Mouse (Mus musculus): ENCODE measurements around the gene Gngt2. TPM values are rescaled to one million over a fixed set of nuclear protein-coding genes. Genes with fewer than 3 reads are reported as not detected.

Gene Gngt2
- polyA plus RNA-seq, 1 experiment, result 4.7 TPM

- Histone ChIP-seq H3K27me3 (ENCODE audit: control insufficient read depth, insufficient read depth, low read length) (no peaks in the 10 kb centered on the region), H3K4me3 (ENCODE audit: low read depth, low read length) (no peak overlapping the region), H3K4me1 (ENCODE audit: control insufficient read depth, insufficient read depth, insufficient read length, low read length) (peaks cover 2% of the 10 kb centered on the region; the same call in 1 of the 2 replicates), H3K27ac (ENCODE audit: insufficient read depth, low read depth, low read length) (no peak overlapping the region), H3K36me3 (ENCODE audit: control insufficient read depth, insufficient read depth, low read length) (no peaks in the 10 kb centered on the region)
- 92% methylated on average over 2 of the region's 2 CpGs for WGBS
- no peak for TF ChIP-seq POLR2A (IDR thresholded peaks at IDR 0.05; ENCODE audit: low read depth, low read length)
- no peak for TF ChIP-seq CTCF (IDR thresholded peaks at IDR 0.05; ENCODE audit: extremely low read depth, insufficient read length, insufficient replicate concordance, low read depth, low read length)
These were observed 22.9 kb upstream of the Gngt2 start for GRCm38 (mm10) chr11:95814101-95814500.

- Histone ChIP-seq H3K27ac (ENCODE audit: insufficient read depth, low read depth, low read length) (no peak overlapping the region), H3K36me3 (ENCODE audit: control insufficient read depth, insufficient read depth, low read length) (no peaks in the 10 kb centered on the region), H3K27me3 (ENCODE audit: control insufficient read depth, insufficient read depth, low read length) (no peaks in the 10 kb centered on the region), H3K4me3 (ENCODE audit: low read depth, low read length) (no peak overlapping the region), H3K4me1 (ENCODE audit: control insufficient read depth, insufficient read depth, insufficient read length, low read length) (peaks cover 7% of the 10 kb centered on the region; the same call in 1 of the 2 replicates)
- WGBS, result 76% methylated on average over 5 of the region's 5 CpGs
- TF ChIP-seq CTCF (IDR thresholded peaks at IDR 0.05; ENCODE audit: extremely low read depth, insufficient read length, insufficient replicate concordance, low read depth, low read length) (no peak), POLR2A (IDR thresholded peaks at IDR 0.05; ENCODE audit: low read depth, low read length) (no peak)
These were observed 22.2 kb upstream of the Gngt2 start for GRCm38 (mm10) chr11:95814857-95815256.

GRCm38 (mm10) chr11:95815412-95815811 lies 21.6 kb upstream of the Gngt2 start:
- Histone ChIP-seq H3K27me3 (ENCODE audit: control insufficient read depth, insufficient read depth, low read length) (no peaks in the 10 kb centered on the region), H3K4me3 (ENCODE audit: low read depth, low read length) (no peak overlapping the region), H3K36me3 (ENCODE audit: control insufficient read depth, insufficient read depth, low read length) (no peaks in the 10 kb centered on the region), H3K4me1 (ENCODE audit: control insufficient read depth, insufficient read depth, insufficient read length, low read length) (peaks cover 9% of the 10 kb centered on the region; the same call in 1 of the 2 replicates), H3K27ac (ENCODE audit: insufficient read depth, low read depth, low read length) (no peak overlapping the region)
- 50% methylated on average over 9 of the region's 9 CpGs for WGBS
- no peak for TF ChIP-seq POLR2A (IDR thresholded peaks at IDR 0.05; ENCODE audit: low read depth, low read length)
- no peak for TF ChIP-seq CTCF (IDR thresholded peaks at IDR 0.05; ENCODE audit: extremely low read depth, insufficient read length, insufficient replicate concordance, low read depth, low read length)

DNA sequence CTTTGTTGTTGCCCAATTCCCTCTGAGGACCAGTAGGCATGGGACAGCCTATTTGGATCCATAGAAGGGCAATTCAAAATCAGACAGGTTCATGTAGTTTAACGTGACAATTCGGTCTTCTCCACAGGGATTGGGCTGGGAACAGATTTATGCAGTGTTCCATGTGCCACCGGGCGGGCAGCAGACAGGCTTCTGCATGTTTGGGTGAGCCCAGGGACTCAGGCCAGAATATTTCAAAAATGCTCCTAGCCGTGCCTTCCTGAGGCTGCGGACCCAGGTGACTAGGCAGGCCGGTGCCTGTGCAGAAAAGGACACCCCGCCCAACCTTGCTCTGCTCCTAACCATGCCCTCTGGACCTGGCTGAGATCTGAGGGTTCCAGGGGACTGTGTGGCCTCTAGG lies 17.9 kb upstream of the Gngt2 start:
- WGBS, result 48% methylated on average over 8 of the region's 8 CpGs

GRCm38 (mm10) chr11:95821511-95821910 lies 15.5 kb upstream of the Gngt2 start:
- H3K27me3 ChIP-seq (ENCODE audit: control insufficient read depth, insufficient read depth, low read length), result no peaks in the 10 kb centered on the region
- WGBS, result 61% methylated on average over 3 of the region's 3 CpGs
- peak overlapping the region; percentile 87 for H3K27ac ChIP-seq (ENCODE audit: insufficient read depth, low read depth, low read length)
- H3K36me3 ChIP-seq (ENCODE audit: control insufficient read depth, insufficient read depth, low read length), result no peaks in the 10 kb centered on the region
- H3K4me3 ChIP-seq (ENCODE audit: low read depth, low read length), result no peak overlapping the region
- H3K4me1 ChIP-seq (ENCODE audit: control insufficient read depth, insufficient read depth, insufficient read length, low read length), result peaks cover 17% of the 10 kb centered on the region; the same call in 1 of the 2 replicates
- TF ChIP-seq CTCF (IDR thresholded peaks at IDR 0.05; ENCODE audit: extremely low read depth, insufficient read length, insufficient replicate concordance, low read depth, low read length) (no peak), POLR2A (IDR thresholded peaks at IDR 0.05; ENCODE audit: low read depth, low read length) (no peak)

More for the DNA sequence above, 17.9 kb upstream of the Gngt2 start:
- peak overlapping the region; percentile 69 for H3K27ac ChIP-seq (ENCODE audit: insufficient read depth, low read depth, low read length)
- no peaks in the 10 kb centered on the region for H3K27me3 ChIP-seq (ENCODE audit: control insufficient read depth, insufficient read depth, low read length)
- no peaks in the 10 kb centered on the region for H3K36me3 ChIP-seq (ENCODE audit: control insufficient read depth, insufficient read depth, low read length)
- TF ChIP-seq POLR2A (IDR thresholded peaks at IDR 0.05; ENCODE audit: low read depth, low read length) (no peak), CTCF (IDR thresholded peaks at IDR 0.05; ENCODE audit: extremely low read depth, insufficient read length, insufficient replicate concordance, low read depth, low read length) (no peak)
- peaks cover 17% of the 10 kb centered on the region; the same call in 1 of the 2 replicates for H3K4me1 ChIP-seq (ENCODE audit: control insufficient read depth, insufficient read depth, insufficient read length, low read length)
- H3K4me3 ChIP-seq (ENCODE audit: low read depth, low read length), result no peak overlapping the region

GRCm38 (mm10) chr11:95822437-95822836 lies 14.6 kb upstream of the Gngt2 start:
- WGBS, result 94% methylated on average over 4 of the region's 4 CpGs
- no peaks in the 10 kb centered on the region for H3K36me3 ChIP-seq (ENCODE audit: control insufficient read depth, insufficient read depth, low read length)
- H3K4me1 ChIP-seq (ENCODE audit: control insufficient read depth, insufficient read depth, insufficient read length, low read length), result peaks cover 17% of the 10 kb centered on the region; the same call in 1 of the 2 replicates
- no peak overlapping the region for H3K4me3 ChIP-seq (ENCODE audit: low read depth, low read length)
- no peak overlapping the region for H3K27ac ChIP-seq (ENCODE audit: insufficient read depth, low read depth, low read length)
- no peaks in the 10 kb centered on the region for H3K27me3 ChIP-seq (ENCODE audit: control insufficient read depth, insufficient read depth, low read length)
- TF ChIP-seq CTCF (IDR thresholded peaks at IDR 0.05; ENCODE audit: extremely low read depth, insufficient read length, insufficient replicate concordance, low read depth, low read length), result no peak

- Histone ChIP-seq H3K4me1 (ENCODE audit: control insufficient read depth, insufficient read depth, insufficient read length, low read length) (peaks cover 22% of the 10 kb centered on the region; the same call in 1 of the 2 replicates), H3K4me3 (ENCODE audit: low read depth, low read length) (peak within 1 kb of the TSS; percentile 84), H3K36me3 (ENCODE audit: control insufficient read depth, insufficient read depth, low read length) (no peaks in the 10 kb centered on the region), H3K27me3 (ENCODE audit: control insufficient read depth, insufficient read depth, low read length) (no peaks in the 10 kb centered on the region), H3K27ac (ENCODE audit: insufficient read depth, low read depth, low read length) (peak within 1 kb of the TSS; percentile 94)
- TF ChIP-seq POLR2A (IDR thresholded peaks at IDR 0.05; ENCODE audit: low read depth, low read length) (peak; percentile 68), CTCF (IDR thresholded peaks at IDR 0.05; ENCODE audit: extremely low read depth, insufficient read length, insufficient replicate concordance, low read depth, low read length) (no peak)
- under 1% methylated on average over 74 of the region's 78 CpGs for WGBS
These were observed 12.7 kb upstream of the Gngt2 start, which contains the start of gene Phospho1 for GRCm38 (mm10) chr11:95824071-95824876. Phospho1 (plus strand) TSS chr11:95824499.

All from small intestine, adult 2 months (tissue).